Mouse (Mus musculus) frontal cortex, postnatal 14 days (tissue): Measurements from ENCODE around the gene Il16.

ENCODE experiments used
- DNase-seq, 2 experiments: peaks; one replicate each; pipeline ENCODE4 v3.0.0; 2022; ENCODE audit warnings: low spot score in 2 of 2

Gene Il16

DNA sequence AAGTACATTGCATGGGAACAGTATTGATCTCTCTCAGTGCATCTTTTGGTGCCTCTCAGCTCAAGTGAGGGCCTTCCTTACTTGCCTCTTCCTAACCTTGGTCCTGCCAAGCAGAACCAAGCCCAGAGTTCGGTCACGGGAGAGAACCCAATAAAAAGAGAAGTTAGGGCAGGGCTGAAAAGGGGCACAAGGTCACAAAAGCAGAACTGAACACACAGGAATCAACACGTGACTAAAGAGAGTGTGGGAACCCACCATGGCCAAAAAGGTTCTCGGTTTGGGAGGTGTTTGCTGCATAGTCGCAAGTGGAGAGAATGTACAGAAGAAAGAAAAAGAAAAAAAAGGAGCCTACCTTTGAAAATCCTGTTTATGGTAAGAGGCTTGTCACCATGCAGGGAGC, 100.0 kb downstream of the Il16 start:
- no peak for DNase-seq

GRCm38 (mm10) chr7:83644761-83645160, 100.8 kb downstream of the Il16 start:
- DNase-seq, result no peak

- DNase-seq, result no peak
These were observed 101.9 kb downstream of the Il16 start for GRCm38 (mm10) chr7:83643581-83643980.

- no peak for DNase-seq
These were observed 104.4 kb downstream of the Il16 start for GRCm38 (mm10) chr7:83641163-83641562.

DNA sequence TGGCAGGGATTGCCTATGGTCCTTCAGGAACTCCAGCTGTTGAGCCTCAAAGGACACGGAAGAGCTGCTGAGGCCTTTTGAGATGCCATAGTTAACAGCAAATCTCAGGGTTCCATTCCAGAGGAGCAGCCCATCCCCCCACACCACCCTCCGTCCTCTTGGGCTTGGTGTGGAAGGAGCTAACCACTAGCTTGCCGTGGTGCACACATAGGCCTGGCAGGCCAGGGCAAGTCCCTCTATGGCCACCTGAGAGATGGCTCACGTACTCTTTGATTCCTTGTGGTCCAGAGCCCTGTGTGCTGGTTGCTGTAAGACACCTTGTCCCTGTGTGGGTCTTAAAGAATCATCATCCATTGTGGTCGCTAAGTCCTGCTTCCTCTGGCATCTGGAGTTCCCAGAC, 104.9 kb downstream of the Il16 start:
- no peak for DNase-seq

DNA sequence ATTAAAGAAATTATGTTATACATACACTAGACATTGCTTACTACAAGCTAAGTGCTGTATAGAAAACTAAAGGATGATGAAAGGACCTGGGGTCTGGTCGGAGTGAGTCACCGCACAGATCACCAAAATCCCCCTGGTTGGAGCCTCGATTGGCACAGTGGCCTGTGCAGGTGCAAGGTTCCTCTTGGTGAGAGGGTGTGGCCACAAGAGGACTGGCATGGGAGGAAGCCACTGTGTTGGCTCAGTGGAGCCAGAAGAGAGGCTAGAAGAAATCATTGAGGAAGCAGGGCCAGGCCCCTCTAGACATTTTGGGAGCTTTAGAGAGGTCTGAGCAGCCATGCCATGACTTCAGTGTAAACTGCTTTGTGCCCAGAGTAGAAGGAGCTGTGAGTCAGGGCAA, 106.4 kb downstream of the Il16 start:
- no peak for DNase-seq

- DNase-seq, result no peak
These were observed 107.5 kb downstream of the Il16 start for GRCm38 (mm10) chr7:83637781-83638583.

GRCm38 (mm10) chr7:83636425-83636824, 109.1 kb downstream of the Il16 start:
- DNase-seq, result no peak

DNA sequence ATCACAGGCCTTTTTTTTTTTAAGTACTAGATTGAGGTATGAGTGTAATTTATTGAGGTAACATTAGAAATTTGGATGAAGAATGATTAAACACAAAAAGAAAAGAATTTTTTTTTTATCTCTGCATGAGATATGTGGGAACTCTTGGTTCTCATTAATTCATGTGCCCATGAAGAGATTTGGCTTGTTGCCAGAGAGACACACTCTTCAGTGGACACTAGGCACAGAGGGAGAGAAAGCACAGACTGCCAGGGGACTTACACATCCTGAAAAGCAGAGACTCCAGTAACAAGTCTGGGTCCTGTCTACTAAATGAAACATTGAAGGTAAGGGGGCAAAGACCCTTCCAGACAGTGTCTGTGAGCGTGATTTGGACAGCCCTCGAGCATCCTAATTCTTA, 109.8 kb downstream of the Il16 start:
- no peak for DNase-seq

DNA sequence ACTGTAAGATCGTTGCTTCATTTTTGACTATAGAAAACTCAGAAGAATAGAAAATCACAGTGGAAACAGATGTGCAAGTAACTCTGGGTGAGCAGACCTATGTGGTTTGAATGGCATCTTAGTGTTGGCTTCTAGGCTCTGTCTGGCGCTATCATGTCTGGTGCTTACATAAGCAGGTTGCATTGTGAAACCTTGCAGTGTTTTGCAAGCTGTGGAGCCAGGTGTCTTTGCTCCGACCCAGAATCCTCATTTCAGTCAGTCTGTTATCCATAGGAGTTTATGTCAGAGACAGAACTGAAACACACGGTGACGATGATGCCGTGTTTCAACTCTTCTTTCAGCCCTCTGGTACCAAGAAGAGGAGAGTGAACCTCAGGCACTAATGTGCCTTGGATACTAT, 111.7 kb downstream of the Il16 start:
- no peak for DNase-seq

GRCm38 (mm10) chr7:83632682-83633120, 112.8 kb downstream of the Il16 start:
- DNase-seq, result no peak

DNA sequence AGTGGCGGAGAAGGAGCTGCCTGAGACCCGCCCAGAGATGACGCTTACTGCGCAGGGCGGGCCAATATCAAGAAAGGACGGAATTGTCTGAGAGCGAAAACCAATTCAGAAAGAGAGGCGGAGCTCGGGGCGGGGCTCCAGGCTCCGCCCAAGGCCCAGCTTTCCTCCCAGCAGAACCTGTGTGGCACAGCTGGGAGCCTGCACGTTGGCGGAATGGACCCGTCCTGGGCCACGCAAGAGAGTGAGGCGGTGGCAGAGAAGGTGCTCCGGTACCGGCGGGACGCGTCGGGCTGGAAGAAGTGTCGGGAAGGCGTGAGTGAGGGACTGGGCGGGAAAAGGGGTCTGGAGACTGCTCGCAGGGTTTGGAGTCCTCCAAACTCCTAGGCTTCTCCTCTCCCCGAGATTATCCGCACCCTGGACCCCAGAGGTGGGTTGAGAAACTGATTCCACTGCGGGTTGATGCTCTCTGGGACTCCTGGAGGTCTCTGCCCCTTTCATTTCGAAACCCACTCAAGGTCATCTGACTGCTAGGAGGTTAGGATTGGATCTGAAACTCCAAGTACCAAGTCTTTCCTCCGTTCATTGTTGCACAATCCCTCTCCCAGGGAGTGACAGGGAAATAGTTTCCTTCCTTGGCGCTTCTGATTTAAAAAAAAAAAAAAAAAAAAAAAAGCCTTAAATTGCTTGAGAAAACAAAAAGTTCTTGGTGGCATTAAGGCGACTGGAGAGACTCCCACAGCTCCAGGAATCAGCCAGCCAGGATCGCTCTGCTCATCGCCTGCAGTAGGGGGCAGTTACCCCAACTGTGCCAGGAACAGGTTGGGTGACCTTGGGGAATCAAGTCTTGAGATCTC, 113.5 kb downstream of the Il16 start, which contains the start of gene Stard5:
Stard5 (plus strand) TSS at position 132 of the 854 bp plus-strand sequence.
- DNase-seq, result peak; percentile 76 to 85

- no peak for DNase-seq
These were observed 114.3 kb downstream of the Il16 start for GRCm38 (mm10) chr7:83631073-83631827.

DNA sequence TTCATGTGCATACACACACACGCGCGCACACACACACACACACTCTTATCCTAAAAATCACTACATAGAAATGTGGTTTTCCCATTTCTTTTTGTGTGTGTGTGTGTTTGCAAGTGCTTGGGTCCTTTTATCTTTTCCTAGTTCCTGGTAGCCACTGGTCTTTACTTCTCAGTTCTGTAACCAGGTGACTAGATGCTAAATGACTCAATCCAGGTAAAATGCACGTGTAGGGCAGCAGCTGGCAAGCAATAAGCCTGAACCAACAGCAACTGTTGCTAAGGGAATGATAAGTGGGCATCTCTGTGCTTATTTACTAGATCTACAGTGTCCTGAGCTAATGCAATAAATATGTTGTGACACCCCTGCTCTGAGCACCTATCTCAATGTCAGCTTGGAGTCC, 118.2 kb downstream of the Il16 start:
- no peak for DNase-seq

DNA sequence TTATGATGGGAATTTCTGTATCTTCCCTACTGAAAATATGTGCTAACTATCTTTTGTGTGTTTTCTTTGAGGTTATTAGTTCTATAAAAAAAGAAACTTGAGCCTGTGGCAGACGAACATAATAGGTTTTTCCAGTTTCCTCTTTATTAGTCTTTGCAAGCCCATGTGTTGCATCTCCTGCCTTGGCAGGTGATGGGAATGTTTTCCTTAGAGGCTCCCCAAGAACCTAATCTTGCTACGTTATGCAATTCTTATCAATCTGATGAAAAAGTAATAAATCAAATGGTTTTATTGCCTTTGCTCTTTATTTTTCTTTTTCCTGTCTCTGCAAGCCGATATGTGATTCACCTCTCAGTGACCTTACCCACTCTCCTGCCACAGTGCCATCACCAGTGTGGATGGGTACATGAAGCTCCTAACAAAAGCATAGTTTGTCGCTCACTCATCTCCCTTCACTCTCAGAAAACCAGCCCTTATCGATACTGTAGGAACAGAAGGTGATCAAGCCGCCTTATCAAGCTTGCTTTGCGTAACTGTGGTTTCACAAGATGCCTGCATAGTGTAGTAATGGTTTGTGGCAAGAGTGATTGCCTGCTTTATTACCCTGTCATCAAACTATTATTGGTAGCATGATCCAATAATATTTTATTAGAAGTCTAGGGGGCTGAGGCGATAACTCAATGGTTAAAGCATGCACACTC, 118.8 kb downstream of the Il16 start:
- no peak for DNase-seq

GRCm38 (mm10) chr7:83624065-83624464, 121.5 kb downstream of the Il16 start:
- no peak for DNase-seq

DNA sequence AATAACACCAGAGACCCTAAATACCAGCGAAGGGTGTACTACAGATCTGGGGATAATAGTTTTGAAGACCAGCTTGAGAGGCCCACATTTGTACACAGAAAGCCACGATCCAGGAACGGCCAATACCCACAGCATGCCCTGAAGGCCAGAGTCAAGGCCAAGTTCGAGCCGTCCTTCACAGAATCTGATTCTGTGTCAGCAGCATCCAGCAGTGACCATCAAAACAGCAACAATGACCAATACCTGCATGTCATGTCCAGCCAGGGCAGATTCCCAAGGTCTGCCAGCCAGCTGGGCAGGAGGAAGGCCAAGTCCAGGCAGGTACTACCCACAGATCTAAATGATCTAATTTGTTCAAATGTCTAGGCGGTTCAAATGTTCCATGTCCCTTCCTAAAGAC, 122.9 kb downstream of the Il16 start:
- no peak for DNase-seq

DNA sequence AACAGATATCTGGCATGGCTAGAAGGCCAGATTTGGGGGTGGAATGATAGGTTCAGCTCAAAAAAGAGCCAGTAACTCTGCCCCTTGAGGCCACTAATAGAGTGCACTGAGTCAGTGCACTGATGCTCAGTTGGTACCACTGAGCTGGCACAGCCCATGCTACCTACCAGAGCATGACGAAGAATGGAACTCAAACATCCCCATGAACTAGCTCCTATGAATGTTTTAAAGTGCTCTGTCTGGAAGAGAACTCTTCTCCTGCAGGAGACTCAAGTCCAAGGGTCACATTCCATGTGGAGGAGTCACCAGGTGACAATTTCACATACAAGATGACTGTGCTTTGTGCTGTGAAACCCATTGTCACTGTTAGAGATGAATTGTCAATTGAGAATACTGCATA, 126.8 kb downstream of the Il16 start:
- DNase-seq, result no peak

GRCm38 (mm10) chr7:83616268-83616667, 129.3 kb downstream of the Il16 start:
- no peak for DNase-seq

DNA sequence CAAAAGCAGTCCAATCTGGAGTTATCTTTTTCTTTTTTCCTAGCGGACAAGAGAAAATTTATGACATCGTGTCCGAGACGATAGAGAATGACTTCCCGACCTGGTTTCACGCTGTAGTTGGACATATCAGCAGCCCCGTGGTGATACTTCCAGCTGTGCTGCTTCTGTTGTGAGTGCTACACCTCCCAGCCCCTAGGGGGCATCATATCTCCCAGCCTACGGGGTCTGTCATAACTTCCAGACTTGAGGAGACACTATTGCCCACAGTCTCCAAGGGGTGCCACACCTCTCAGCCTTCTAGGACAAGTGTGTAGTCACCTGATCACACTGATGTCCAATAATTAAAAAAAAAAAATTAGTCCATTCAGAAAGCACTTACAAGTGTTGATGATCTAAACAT, 129.7 kb downstream of the Il16 start:
- no peak for DNase-seq

DNA sequence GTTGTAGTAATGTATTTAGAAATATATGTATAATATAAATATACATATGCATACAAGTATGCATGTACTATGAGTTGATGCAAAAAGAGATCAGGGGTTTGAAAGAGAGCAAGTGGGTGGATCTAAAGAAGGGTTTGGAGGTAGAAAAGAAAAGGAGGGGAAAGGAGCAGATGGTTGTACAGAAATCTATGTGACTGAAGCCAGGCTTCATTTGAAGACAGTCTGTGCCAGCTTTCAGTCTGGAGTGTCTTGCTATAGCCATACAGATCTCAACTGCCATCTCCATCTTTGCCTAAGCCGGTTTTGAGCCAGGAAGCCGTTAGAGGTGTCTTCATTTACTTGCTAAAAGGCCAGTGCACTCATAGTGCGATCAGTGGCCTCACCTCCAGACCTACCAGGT, 130.3 kb downstream of the Il16 start:
- DNase-seq, result no peak

- DNase-seq, result no peak
These were observed 133.6 kb downstream of the Il16 start for GRCm38 (mm10) chr7:83611886-83612285.
